Mouse (Mus musculus): Measurements from ENCODE around the gene R3hdm2.

Gene R3hdm2

GRCm38 (mm10) chr10:127516576-127517260 lies 136.6 kb downstream of the R3hdm2 start:
- no peak for DNase-seq (ENCODE audit: low spot score in 2 of 2)

- DNase-seq (ENCODE audit: low spot score in 2 of 2), result no peak
Measured at GRCm38 (mm10) chr10:127517941-127518340, 137.8 kb downstream of the R3hdm2 start.

GRCm38 (mm10) chr10:127519041-127519701 lies 139.0 kb downstream of the R3hdm2 start:
- no peak for DNase-seq (ENCODE audit: low spot score in 2 of 2)

- no peak for DNase-seq (ENCODE audit: low spot score in 2 of 2)
Measured at GRCm38 (mm10) chr10:127519903-127520713, 140.0 kb downstream of the R3hdm2 start.

GRCm38 (mm10) chr10:127520714-127521357 lies 140.7 kb downstream of the R3hdm2 start:
- no peak for DNase-seq (ENCODE audit: low spot score in 2 of 2)

GRCm38 (mm10) chr10:127521611-127522080 lies 141.5 kb downstream of the R3hdm2 start:
- DNase-seq (ENCODE audit: low spot score in 2 of 2), result no peak

- peak; percentile 61 to 76 for DNase-seq (ENCODE audit: low spot score in 2 of 2)
Measured at GRCm38 (mm10) chr10:127522088-127522581, 142.0 kb downstream of the R3hdm2 start, which contains the start of gene Shmt2. Gene Shmt2 (minus strand): TSS chr10:127522444.

GRCm38 (mm10) chr10:127524646-127525255 lies 144.6 kb downstream of the R3hdm2 start:
- DNase-seq (ENCODE audit: low spot score in 2 of 2), result no peak

- DNase-seq (ENCODE audit: low spot score in 2 of 2), result no peak
Measured at GRCm38 (mm10) chr10:127526048-127526447, 145.9 kb downstream of the R3hdm2 start.

GRCm38 (mm10) chr10:127526681-127527080 lies 146.6 kb downstream of the R3hdm2 start:
- peak in 1 of 2 experiments; percentile 34 for DNase-seq (ENCODE audit: low spot score in 2 of 2)

GRCm38 (mm10) chr10:127527481-127527880 lies 147.4 kb downstream of the R3hdm2 start:
- no peak for DNase-seq (ENCODE audit: low spot score in 2 of 2)

GRCm38 (mm10) chr10:127530945-127531344 lies 150.8 kb downstream of the R3hdm2 start:
- no peak for DNase-seq (ENCODE audit: low spot score in 2 of 2)

- no peak for DNase-seq (ENCODE audit: low spot score in 2 of 2)
Measured at GRCm38 (mm10) chr10:127531548-127531947, 151.4 kb downstream of the R3hdm2 start.

GRCm38 (mm10) chr10:127534036-127534928 lies 154.2 kb downstream of the R3hdm2 start, which contains the start of gene Nxph4:
Gene Nxph4 (minus strand): TSS chr10:127534559.
- no peak for DNase-seq (ENCODE audit: low spot score in 2 of 2)

GRCm38 (mm10) chr10:127534929-127535384 lies 154.8 kb downstream of the R3hdm2 start:
- no peak for DNase-seq (ENCODE audit: low spot score in 2 of 2)

GRCm38 (mm10) chr10:127536586-127537314 lies 156.6 kb downstream of the R3hdm2 start:
- no peak for DNase-seq (ENCODE audit: low spot score in 2 of 2)

GRCm38 (mm10) chr10:127537854-127538583 lies 157.9 kb downstream of the R3hdm2 start:
- DNase-seq (ENCODE audit: low spot score in 2 of 2), result peak; percentile 45 to 64

GRCm38 (mm10) chr10:127541510-127541909 lies 161.4 kb downstream of the R3hdm2 start:
- no peak for DNase-seq (ENCODE audit: low spot score in 2 of 2)

Measured in spleen, postnatal 14 days (tissue).